Mouse (Mus musculus) embryo, embryonic 10.5 days (tissue): ENCODE data around the gene Exoc5.

Experiments
- DNase-seq: peaks from one replicate; pipeline ENCODE4 v3.0.0-alpha.2; 2015; ENCODE audit warnings: low spot score

Exoc5 gene

DNA sequence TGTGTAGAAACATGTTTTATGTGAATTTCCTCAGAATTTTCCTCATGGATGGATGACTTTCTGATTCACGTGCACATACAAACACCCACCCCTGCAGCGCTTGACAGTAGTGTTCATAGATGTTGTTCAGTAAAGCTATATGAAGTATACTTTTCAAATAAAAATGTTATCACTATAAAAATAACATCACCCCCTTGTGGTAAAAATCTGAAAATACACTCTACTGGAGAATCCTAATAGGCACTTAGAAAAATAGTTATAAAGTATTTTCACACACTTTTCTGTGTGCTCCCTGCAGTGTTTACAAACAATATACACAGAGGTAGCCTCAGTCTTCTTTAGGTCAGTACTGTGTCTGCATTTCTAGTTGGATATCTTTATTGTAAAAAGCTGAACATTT lies 58.5 kb downstream of the Exoc5 start:
- DNase-seq, result no peak

DNA sequence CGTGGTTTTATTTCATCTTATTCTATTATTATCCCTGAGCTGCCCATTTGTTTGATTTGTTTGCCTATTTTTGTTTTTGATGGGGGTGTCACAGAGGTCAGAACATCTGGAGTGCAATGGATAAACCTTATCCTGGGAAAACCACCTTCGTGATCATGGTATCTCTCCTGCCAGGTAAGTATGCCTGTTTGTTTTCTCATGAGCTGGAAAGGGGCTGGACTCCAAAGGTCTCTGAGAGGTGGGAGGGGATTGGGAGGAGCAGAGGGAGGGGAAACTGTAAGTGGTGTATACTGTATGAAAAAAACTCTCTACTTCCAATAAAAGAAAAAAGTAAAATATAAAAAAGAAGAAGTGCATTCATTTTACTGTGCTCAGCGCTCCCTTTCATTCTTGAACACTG lies 64.8 kb downstream of the Exoc5 start:
- no peak for DNase-seq

GRCm38 (mm10) chr14:48998795-48999194 lies 67.7 kb downstream of the Exoc5 start:
- DNase-seq, result no peak

- no peak for DNase-seq
These were observed 72.6 kb downstream of the Exoc5 start for GRCm38 (mm10) chr14:48993861-48994260.

GRCm38 (mm10) chr14:48992070-48992580 lies 74.3 kb downstream of the Exoc5 start:
- DNase-seq, result peak; percentile 19

DNA sequence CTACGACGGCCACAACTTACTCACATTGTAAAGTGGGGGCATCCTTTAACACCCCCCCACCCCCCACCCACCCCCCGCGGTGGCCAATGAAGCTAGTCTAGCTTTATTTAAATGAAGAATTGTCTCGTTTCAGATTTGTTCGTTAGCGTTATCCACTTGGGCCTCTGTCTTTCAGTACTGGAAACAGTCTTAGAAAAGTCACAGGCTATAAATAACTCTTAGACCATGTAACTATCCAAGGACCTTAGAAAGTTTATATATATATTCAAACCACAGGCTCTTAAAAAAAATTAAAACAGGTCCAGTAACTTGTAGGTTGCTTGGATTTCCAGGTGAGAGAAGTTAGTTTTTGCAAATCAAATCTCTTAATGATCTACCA lies 75.3 kb downstream of the Exoc5 start:
- peak; percentile 15 for DNase-seq

DNA sequence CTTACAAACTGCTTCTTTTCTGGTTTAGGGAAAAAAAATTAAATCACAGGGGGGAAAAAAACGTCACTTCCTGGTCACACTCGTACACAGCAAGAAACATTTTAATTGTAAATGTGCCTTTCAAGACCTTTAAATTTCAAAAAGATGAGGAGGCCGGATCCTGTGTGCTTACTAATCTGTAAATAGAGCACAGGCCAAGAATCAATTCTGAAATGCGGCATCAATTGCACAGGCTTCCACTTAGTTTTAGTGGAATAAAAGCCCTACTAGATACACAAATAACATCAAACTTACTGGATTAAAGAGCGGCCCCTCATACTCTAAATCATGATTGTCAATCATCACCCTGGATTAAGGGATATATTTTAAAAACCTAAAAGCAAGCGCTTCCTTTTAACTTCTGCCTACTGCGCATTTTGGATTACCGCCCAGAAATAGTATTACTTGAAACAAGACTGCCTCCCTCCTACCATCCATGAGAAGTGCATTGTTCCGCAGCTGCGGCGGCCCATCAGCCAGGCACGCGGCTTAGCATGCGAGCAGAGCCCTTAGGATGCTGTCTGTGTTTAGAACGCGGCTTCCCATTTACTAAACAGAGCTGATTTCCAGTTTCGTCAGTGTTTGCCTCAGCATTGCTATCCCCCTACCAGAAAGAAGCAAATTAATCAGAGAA lies 75.8 kb downstream of the Exoc5 start:
- peak; percentile 84 for DNase-seq

- no peak for DNase-seq
These were observed 76.6 kb downstream of the Exoc5 start for GRCm38 (mm10) chr14:48989831-48990230.

DNA sequence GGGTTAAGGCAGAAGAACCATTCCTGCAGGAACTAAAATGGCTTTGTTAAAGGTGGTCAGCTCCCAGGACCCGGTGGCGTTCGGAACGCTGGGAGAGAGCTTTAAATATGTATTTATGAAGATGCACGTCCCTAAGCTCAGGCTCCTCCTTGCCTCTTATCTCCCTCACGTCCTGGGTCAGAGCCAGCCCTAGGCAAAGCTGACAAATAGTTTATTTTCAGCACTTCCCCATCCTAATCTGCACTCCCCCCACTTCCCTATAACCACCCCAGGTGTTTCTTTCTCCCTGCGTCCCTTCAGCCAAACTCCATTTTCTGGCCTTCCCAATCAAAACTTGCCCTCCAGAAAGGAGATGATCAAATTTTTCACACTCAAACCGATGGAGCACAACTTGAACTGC lies 80.2 kb downstream of the Exoc5 start:
- DNase-seq, result no peak

DNA sequence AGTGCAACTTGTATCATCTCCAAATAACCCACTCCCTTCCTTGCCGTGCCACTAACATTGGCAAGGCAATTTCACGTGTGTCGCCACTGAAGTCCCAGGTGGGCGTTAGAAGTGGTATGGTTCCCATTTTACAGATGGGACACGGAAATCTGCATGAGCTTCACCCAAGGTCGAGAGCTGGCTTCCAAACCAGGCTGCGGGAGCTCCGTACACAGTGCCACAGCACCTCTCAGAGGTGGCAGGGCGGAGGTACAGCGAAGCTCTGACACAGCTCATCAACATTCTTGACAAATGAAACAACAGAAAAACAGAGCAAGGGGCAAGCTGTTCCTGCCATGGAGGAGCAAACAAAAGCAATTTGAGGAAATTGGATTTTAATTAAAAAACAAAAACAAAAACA lies 80.8 kb downstream of the Exoc5 start:
- DNase-seq, result peak; percentile 66

- no peak for DNase-seq
These were observed 87.5 kb downstream of the Exoc5 start for GRCm38 (mm10) chr14:48978971-48979388.

DNA sequence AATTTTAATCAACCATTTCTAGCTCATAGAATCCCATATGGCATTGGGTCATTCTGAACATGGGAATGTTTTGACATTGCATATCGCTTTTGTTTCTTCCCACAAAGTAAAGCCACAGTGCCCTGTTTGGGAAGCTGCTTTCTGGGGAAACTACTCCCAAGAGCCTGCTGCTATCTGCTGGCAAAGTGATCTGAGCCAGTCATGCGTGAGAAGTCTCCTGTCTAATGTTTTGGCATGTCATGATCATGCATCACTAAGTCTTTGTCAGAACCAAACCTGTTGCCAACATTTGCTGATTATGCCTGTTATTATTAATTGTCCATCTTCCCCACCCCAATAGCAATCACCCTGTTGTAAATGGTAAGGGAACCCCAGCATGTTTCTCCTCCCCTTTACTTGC lies 94.9 kb downstream of the Exoc5 start:
- DNase-seq, result no peak

DNA sequence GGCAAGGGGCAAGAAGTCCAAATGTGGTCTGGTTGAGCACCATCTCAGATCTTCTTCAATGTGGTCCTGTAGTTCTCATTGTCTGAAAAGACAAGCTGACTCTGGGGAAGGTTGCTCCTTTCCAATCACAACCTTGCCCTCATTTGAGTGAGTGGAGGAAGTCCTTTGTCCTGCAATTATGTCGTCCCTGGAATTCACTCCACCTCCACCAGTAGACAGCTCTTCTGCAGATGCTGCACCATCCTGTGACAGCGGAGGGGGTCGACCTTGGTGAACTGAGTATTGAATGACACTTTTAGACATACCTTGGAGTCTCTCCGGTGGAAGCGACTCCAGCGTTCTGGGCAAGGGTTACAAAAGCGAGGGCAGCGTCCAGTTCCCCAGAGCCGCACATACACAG lies 97.8 kb downstream of the Exoc5 start:
- no peak for DNase-seq
